Mouse (Mus musculus) C2C12 (cell line): ENCODE measurements around the gene Rasl10a. TPM values are rescaled to one million over a fixed set of nuclear protein-coding genes. Genes with fewer than 3 reads are reported as not detected.

Experiments
- H3K27me3 ChIP-seq: one replicate; pipeline ENCODE4 v1.6.1; 2011; ENCODE audit not compliant: control insufficient read depth, insufficient read depth, insufficient read length
- H3K36me3 ChIP-seq: one replicate; pipeline ENCODE4 v1.6.1; 2011; ENCODE audit not compliant: control insufficient read depth, insufficient read depth
- H3K4me3 ChIP-seq: one replicate; pipeline ENCODE4 v1.5.1; 2011; ENCODE audit warnings: mild to moderate bottlenecking, control low read depth; ENCODE audit not compliant: poor library complexity, insufficient read depth, severe bottlenecking
- H3K79me2 ChIP-seq: one replicate; pipeline ENCODE4 v1.6.1; 2011; ENCODE audit not compliant: control insufficient read depth, insufficient read depth
- H3K79me3 ChIP-seq: one replicate; pipeline ENCODE4 v1.6.1; 2011; ENCODE audit warnings: low read depth, control low read depth
- H3ac ChIP-seq: one replicate; pipeline ENCODE3; 2011; ENCODE audit warnings: low read depth; ENCODE audit not compliant: control insufficient read depth, insufficient read length
- CEBPB ChIP-seq: IDR thresholded peaks from one replicate; pipeline ENCODE4 v1.6.1; 2011; ENCODE audit warnings: low read depth, mild to moderate bottlenecking, control low read depth, moderate library complexity
- CTCF ChIP-seq: IDR thresholded peaks from one replicate; pipeline ENCODE4 v1.5.1; 2011; ENCODE audit not compliant: control insufficient read depth, insufficient read depth, insufficient read length
- FOSL1 ChIP-seq: IDR thresholded peaks from one replicate; pipeline ENCODE4 v1.8.0; 2011; ENCODE audit warnings: mild to moderate bottlenecking, low read length; ENCODE audit not compliant: poor library complexity, insufficient read depth, severe bottlenecking
- MAX ChIP-seq: IDR thresholded peaks from one replicate; pipeline ENCODE4 v1.6.1; 2011; ENCODE audit warnings: mild to moderate bottlenecking, control low read depth
- MYOD1 ChIP-seq: IDR thresholded peaks from one replicate; pipeline ENCODE4 v1.6.1; 2011; ENCODE audit warnings: low read depth; ENCODE audit not compliant: control insufficient read depth, insufficient read length
- MYOG ChIP-seq: IDR thresholded peaks from one replicate; pipeline ENCODE4 v1.6.1; 2011; ENCODE audit not compliant: control insufficient read depth, insufficient read length; ENCODE audit errors: extremely low read depth
- USF1 ChIP-seq: IDR thresholded peaks from one replicate; pipeline ENCODE4 v1.6.1; 2011; ENCODE audit warnings: low read depth, mild to moderate bottlenecking, control low read depth, moderate library complexity
- polyA plus RNA-seq: library from polyadenylated mRNA; unstranded; fragments of >200 nt; fragmentation: generic; extraction: Trizol; gene quantifications from one replicate; pipeline ENCODE4 v1.2.1, GENCODE M21; 2012; ENCODE audit warnings: missing spikeins

Rasl10a gene
- polyA plus RNA-seq, 1 experiment = 1.0 TPM

- Histone ChIP-seq H3K36me3 (peaks cover 67% of the 10 kb centered on the region), H3ac (no peak overlapping the region), H3K79me3 (no peaks in the 10 kb centered on the region), H3K4me3 (no peak overlapping the region), H3K79me2 (no peaks in the 10 kb centered on the region), H3K27me3 (no peaks in the 10 kb centered on the region)
- TF ChIP-seq CTCF (no peak), CEBPB (no peak), MAX (no peak), MYOD1 (no peak), FOSL1 (no peak), USF1 (no peak), MYOG (no peak)
Observed at GRCm38 (mm10) chr11:5033136-5033535, 24.8 kb upstream of the Rasl10a start.

GRCm38 (mm10) chr11:5035421-5035820, 22.5 kb upstream of the Rasl10a start:
- Histone ChIP-seq H3ac (no peak overlapping the region), H3K79me2 (no peaks in the 10 kb centered on the region), H3K4me3 (no peak overlapping the region), H3K79me3 (no peaks in the 10 kb centered on the region), H3K36me3 (peaks cover 57% of the 10 kb centered on the region), H3K27me3 (no peaks in the 10 kb centered on the region)
- TF ChIP-seq CEBPB = no peak
- TF ChIP-seq MYOG = no peak
- TF ChIP-seq USF1 = no peak
- TF ChIP-seq MAX = no peak
- no peak for TF ChIP-seq FOSL1
- no peak for TF ChIP-seq MYOD1
- no peak for TF ChIP-seq CTCF

GRCm38 (mm10) chr11:5037146-5037854, 20.6 kb upstream of the Rasl10a start:
- no peak overlapping the region for H3K4me3 ChIP-seq
- H3K79me3 ChIP-seq = no peaks in the 10 kb centered on the region
- H3K36me3 ChIP-seq = peaks cover 40% of the 10 kb centered on the region
- H3ac ChIP-seq = no peak overlapping the region
- H3K27me3 ChIP-seq = no peaks in the 10 kb centered on the region
- no peak for TF ChIP-seq MYOD1
- H3K79me2 ChIP-seq = no peaks in the 10 kb centered on the region

GRCm38 (mm10) chr11:5040585-5040984, 17.3 kb upstream of the Rasl10a start:
- Histone ChIP-seq H3ac (no peak overlapping the region), H3K4me3 (no peak overlapping the region), H3K79me3 (no peaks in the 10 kb centered on the region), H3K36me3 (peaks cover 16% of the 10 kb centered on the region), H3K27me3 (no peaks in the 10 kb centered on the region), H3K79me2 (no peaks in the 10 kb centered on the region)
- TF ChIP-seq USF1 (no peak), FOSL1 (no peak), MAX (no peak), CTCF (no peak), CEBPB (no peak), MYOD1 (no peak), MYOG (no peak)

GRCm38 (mm10) chr11:5041144-5041780, 16.7 kb upstream of the Rasl10a start:
- Histone ChIP-seq H3ac (no peak overlapping the region), H3K36me3 (peaks cover 9% of the 10 kb centered on the region), H3K79me3 (no peaks in the 10 kb centered on the region), H3K4me3 (no peak overlapping the region), H3K79me2 (no peaks in the 10 kb centered on the region), H3K27me3 (no peaks in the 10 kb centered on the region)
- TF ChIP-seq CEBPB (no peak), FOSL1 (no peak), MAX (no peak), MYOD1 (no peak), USF1 (no peak), MYOG (no peak), CTCF (no peak)
